Comparison of ENCODE assay signal across 25 mouse cellular contexts in the genomic region with DNA sequence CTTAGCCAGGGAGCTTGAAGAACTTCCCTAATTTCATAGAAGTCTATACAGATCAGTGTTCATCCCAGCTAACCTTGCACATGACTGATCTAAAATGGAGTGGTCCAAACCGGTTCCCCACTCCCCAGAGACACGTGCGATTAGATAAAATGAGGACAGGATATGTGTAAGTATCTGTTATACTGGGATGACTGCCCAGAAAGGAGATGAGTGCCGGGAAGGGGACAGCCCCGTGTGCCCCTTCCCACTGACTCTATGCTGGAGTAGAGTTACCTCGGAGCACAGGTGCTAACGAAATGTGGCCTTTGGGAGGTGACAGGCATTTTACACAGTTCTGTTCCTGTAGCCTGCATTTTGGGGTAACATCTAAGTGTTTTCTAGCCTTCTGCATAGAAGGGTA. TPM values are rescaled to one million over a fixed set of nuclear protein-coding genes. Genes with fewer than 3 reads are reported as not detected.
A peak's percentile ranks its signal among the peaks of the same experiment; 100 is the strongest.
DNase-seq lines count a peak whose midpoint lies in the region; ATAC-seq lines count a peak whose summit lies in the region.
"Had no signal": no experiment of that assay in that cellular context is flagged by ENCODE, and none has a peak within 500 bp of the region (broad histone marks: within the 10 kb centered on the region; RNA-seq: fewer than 3 reads in every experiment).

No protein-coding gene starts in this region.

- H3K36me3 ChIP-seq in heart, embryonic 10.5 days: peaks cover 3% of the 10 kb centered on the region; the same call in 1 of the 2 replicates
- no peaks in the 10 kb centered on the region for H3K36me3 ChIP-seq in heart, embryonic 13.5 days
- no peaks in the 10 kb centered on the region for H3K36me3 ChIP-seq in limb, embryonic 13.5 days
- no peaks in the 10 kb centered on the region for H3K36me3 ChIP-seq in limb, embryonic 10.5 days
- H3K36me3 ChIP-seq: embryonic facial prominence, embryonic 10.5 days; embryonic facial prominence, embryonic 13.5 days; forebrain, embryonic 12.5 days; forebrain, embryonic 15.5 days; hindbrain, embryonic 10.5 days; hindbrain, embryonic 13.5 days; intestine, embryonic 15.5 days had no signal

- 0 out of 2 replicates have a peak overlapping the region, but pooled peaks have one; percentile 11 for H3K4me2 ChIP-seq in heart, embryonic 13.5 days
- H3K4me2 ChIP-seq in limb, embryonic 13.5 days (replicated peaks): no peak overlapping the region
- H3K4me2 ChIP-seq: embryonic facial prominence, embryonic 13.5 days; forebrain, embryonic 12.5 days; forebrain, embryonic 15.5 days; hindbrain, embryonic 13.5 days; intestine, embryonic 15.5 days had no signal

- H3K4me1 ChIP-seq in heart, embryonic 10.5 days: peaks cover 58% of the 10 kb centered on the region
- peaks cover 74% of the 10 kb centered on the region for H3K4me1 ChIP-seq in heart, embryonic 13.5 days
- peaks cover 14% of the 10 kb centered on the region for H3K4me1 ChIP-seq in limb, embryonic 13.5 days
- peaks cover 11% of the 10 kb centered on the region for H3K4me1 ChIP-seq in limb, embryonic 10.5 days

- ATAC-seq in heart, embryonic 13.5 days (ENCODE audit: extremely low read depth, insufficient number of reproducible peaks, low FRiP score, low TSS enrichment): no peak
- peak; percentile 51; the same call in 1 of the 2 replicates for ATAC-seq in limb, embryonic 13.5 days (ENCODE audit: low FRiP score, low read depth)
- ATAC-seq: activated CD4-positive, CD25-positive, alpha-beta regulatory T cell, adult 4 months; forebrain, embryonic 15.5 days; hindbrain, embryonic 16.5 days; intestine, embryonic 15.5 days had no signal

- DNase-seq in heart, embryonic 10.5 days (ENCODE audit: low spot score): no peak
- DNase-seq in heart, postnatal 10 days: no peak
- no peak for DNase-seq in heart, postnatal 36 days
- no peak for DNase-seq in limb, embryonic 10.5 days (ENCODE audit: low spot score)
- DNase-seq: adrenal gland, adult 8-10 months; adrenal gland, postnatal 25 days; cerebellum, adult 11-12 months; cerebellum, adult 8-10 months; cerebellum, postnatal 10 days; cerebellum, postnatal 36 days; embryo, embryonic 11 days; gastrocnemius, postnatal 25 days; kidney, adult 11 months had no signal

- H3K27ac ChIP-seq in heart, embryonic 10.5 days: 0 out of 2 replicates have a peak overlapping the region, but pooled peaks have one; percentile 10
- H3K27ac ChIP-seq in heart, embryonic 13.5 days (replicated peaks): no peak overlapping the region
- H3K27ac ChIP-seq in limb, embryonic 13.5 days: no peak overlapping the region
- no peak overlapping the region for H3K27ac ChIP-seq in limb, embryonic 10.5 days
- H3K27ac ChIP-seq: embryonic facial prominence, embryonic 10.5 days; embryonic facial prominence, embryonic 13.5 days; forebrain, embryonic 12.5 days; forebrain, embryonic 15.5 days; hindbrain, embryonic 10.5 days; hindbrain, embryonic 13.5 days; intestine, embryonic 15.5 days had no signal

- H3K9ac ChIP-seq in heart, embryonic 13.5 days: no peak overlapping the region
- H3K9ac ChIP-seq in limb, embryonic 13.5 days: no peak overlapping the region
- H3K9ac ChIP-seq: embryonic facial prominence, embryonic 13.5 days; forebrain, embryonic 12.5 days; forebrain, embryonic 15.5 days; hindbrain, embryonic 13.5 days; intestine, embryonic 15.5 days had no signal

- no peaks in the 10 kb centered on the region for H3K9me3 ChIP-seq in heart, embryonic 10.5 days
- no peaks in the 10 kb centered on the region for H3K9me3 ChIP-seq in heart, embryonic 13.5 days
- no peaks in the 10 kb centered on the region for H3K9me3 ChIP-seq in limb, embryonic 13.5 days
- no peaks in the 10 kb centered on the region for H3K9me3 ChIP-seq in limb, embryonic 10.5 days (replicated peaks)
- H3K9me3 ChIP-seq: embryonic facial prominence, embryonic 10.5 days; embryonic facial prominence, embryonic 13.5 days; forebrain, embryonic 12.5 days; forebrain, embryonic 15.5 days; hindbrain, embryonic 10.5 days; hindbrain, embryonic 13.5 days; intestine, embryonic 15.5 days had no signal

- intact Hi-C loops in heart, postnatal 10 days (cut with DNase I): no loop called here
- intact Hi-C loops in heart, postnatal 36 days (cut with DNase I): no loop called here

- H3K27me3 ChIP-seq in heart, embryonic 10.5 days (ENCODE audit: insufficient read depth, poor library complexity, severe bottlenecking): no peaks in the 10 kb centered on the region
- H3K27me3 ChIP-seq in heart, embryonic 13.5 days (replicated peaks): no peaks in the 10 kb centered on the region
- H3K27me3 ChIP-seq in limb, embryonic 13.5 days: peaks cover 9% of the 10 kb centered on the region
- H3K27me3 ChIP-seq in limb, embryonic 10.5 days (ENCODE audit: low read depth, poor library complexity, severe bottlenecking): no peaks in the 10 kb centered on the region
- H3K27me3 ChIP-seq: embryonic facial prominence, embryonic 13.5 days; forebrain, embryonic 15.5 days; hindbrain, embryonic 13.5 days; intestine, embryonic 15.5 days had no signal

- no peak overlapping the region for H3K4me3 ChIP-seq in heart, embryonic 10.5 days
- H3K4me3 ChIP-seq in heart, embryonic 13.5 days: no peak overlapping the region
- no peak overlapping the region for H3K4me3 ChIP-seq in limb, embryonic 13.5 days
- H3K4me3 ChIP-seq in limb, embryonic 10.5 days: no peak overlapping the region
- H3K4me3 ChIP-seq: embryonic facial prominence, embryonic 10.5 days; embryonic facial prominence, embryonic 13.5 days; erythroblast, embryonic 14.5 days; forebrain, embryonic 12.5 days; forebrain, embryonic 15.5 days; hindbrain, embryonic 10.5 days; hindbrain, embryonic 13.5 days; intestine, embryonic 15.5 days had no signal

- 62% methylated on average over 7 of the region's 7 CpGs for WGBS in heart, embryonic 10.5 days
- 36% methylated on average over 7 of the region's 7 CpGs for WGBS in heart, embryonic 13.5 days
- WGBS in limb, embryonic 13.5 days: 81% methylated on average over 7 of the region's 7 CpGs
- 86% methylated on average over 7 of the region's 7 CpGs for WGBS in limb, embryonic 10.5 days

RNA-seq across cellular contexts. Expression of gene Dpf3, which starts 15.8 kb away (rescaled TPM):
- 29.4 and 37.5 TPM in 2 replicates for polyA plus RNA-seq in heart, embryonic 10.5 days (2016; fragmentation: Nextera tagmentation; extraction: Ambion mirVana)
- 10 to 100 TPM; 17.3 to 18.1 TPM for total RNA-seq in heart, postnatal 10 days (2021)
- 18.8 and 23.1 TPM in 2 replicates for polyA plus RNA-seq in heart, embryonic 13.5 days (2015; fragmentation: Nextera tagmentation; extraction: Ambion mirVana)
- 10 to 100 TPM; 16.3 to 22.3 TPM for total RNA-seq in heart, postnatal 36 days (2021)
- polyA plus RNA-seq in limb, embryonic 13.5 days (2015; fragmentation: Nextera tagmentation; extraction: Ambion mirVana): 5.7 and 6.1 TPM in 2 replicates
- 2.5 and 2.6 TPM in 2 replicates for polyA plus RNA-seq in limb, embryonic 10.5 days (2016; fragmentation: Nextera tagmentation; extraction: Ambion mirVana)

RNA-seq across cellular contexts. Expression of gene Dcaf4, which starts 48.5 kb away (rescaled TPM):
- polyA plus RNA-seq in heart, embryonic 10.5 days (2016; fragmentation: Nextera tagmentation; extraction: Ambion mirVana): 27.6 and 29.7 TPM in 2 replicates
- total RNA-seq in heart, postnatal 10 days (2021): 10 to 100 TPM; 18.6 to 19.5 TPM
- polyA plus RNA-seq in heart, embryonic 13.5 days (2015; fragmentation: Nextera tagmentation; extraction: Ambion mirVana): 23.3 TPM in 2 replicates
- 10 to 100 TPM; 14.8 to 17.7 TPM for total RNA-seq in heart, postnatal 36 days (2021)
- 36.2 and 37.7 TPM in 2 replicates for polyA plus RNA-seq in limb, embryonic 13.5 days (2015; fragmentation: Nextera tagmentation; extraction: Ambion mirVana)
- 27.4 and 29.3 TPM in 2 replicates for polyA plus RNA-seq in limb, embryonic 10.5 days (2016; fragmentation: Nextera tagmentation; extraction: Ambion mirVana)
